Mouse (Mus musculus): ENCODE results near the gene Olfr715. TPM values are rescaled to one million over a fixed set of nuclear protein-coding genes. Genes with fewer than 3 reads are reported as not detected.

The Olfr715 gene
- not detected for polyA plus RNA-seq (2014; fragmentation: Illumina TruSeq; extraction: RNeasy Lipid Tissue Mini Kit (QIAGEN cat#74804); ENCODE audit: low read depth, low replicate concordance)

DNA sequence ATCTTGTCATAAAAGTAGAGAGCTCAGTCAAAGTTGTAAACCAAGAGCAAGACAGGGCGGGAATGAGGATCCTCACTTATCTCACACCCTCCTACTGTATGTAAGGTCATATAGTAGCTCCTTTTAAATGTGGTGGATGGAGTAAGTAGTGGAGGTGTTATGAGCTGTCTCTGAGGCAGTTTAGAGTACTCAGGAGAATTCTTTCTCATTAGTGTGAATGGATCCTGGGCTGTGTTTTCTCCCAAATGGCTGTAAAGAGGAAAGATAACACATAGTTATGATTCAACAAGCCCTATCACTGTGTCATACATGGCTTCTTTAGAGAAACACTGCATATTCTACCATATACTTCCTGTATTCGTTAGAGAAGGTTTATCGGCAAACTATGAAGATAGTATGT lies at the start of gene Olfr715:
Gene Olfr715 (minus strand): TSS at position 101 of the 400 bp plus-strand sequence.

DNA sequence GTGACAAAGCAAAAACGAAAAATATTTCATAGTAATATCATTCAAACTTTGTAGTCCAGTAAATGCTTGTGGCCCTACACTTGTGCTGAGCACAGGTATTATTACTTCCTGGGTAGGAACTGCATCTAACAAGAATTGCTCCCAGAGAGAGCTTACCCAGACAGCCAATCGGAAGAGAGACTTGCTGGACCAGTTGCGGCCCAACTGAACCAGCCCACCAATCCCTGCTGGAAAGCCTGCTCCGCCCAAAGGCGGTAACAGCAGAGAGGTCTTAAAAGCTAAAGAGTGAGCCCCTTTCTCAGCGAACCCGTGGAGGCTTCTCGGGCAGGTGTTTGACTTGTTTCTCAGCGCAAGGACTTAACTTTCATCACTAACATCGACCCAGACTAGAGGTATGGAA lies 35.8 kb upstream of the Olfr715 start, which contains the start of gene Nlrp14:
Gene Nlrp14 (plus strand): TSS at position 301 of the 400 bp plus-strand sequence.

DNA sequence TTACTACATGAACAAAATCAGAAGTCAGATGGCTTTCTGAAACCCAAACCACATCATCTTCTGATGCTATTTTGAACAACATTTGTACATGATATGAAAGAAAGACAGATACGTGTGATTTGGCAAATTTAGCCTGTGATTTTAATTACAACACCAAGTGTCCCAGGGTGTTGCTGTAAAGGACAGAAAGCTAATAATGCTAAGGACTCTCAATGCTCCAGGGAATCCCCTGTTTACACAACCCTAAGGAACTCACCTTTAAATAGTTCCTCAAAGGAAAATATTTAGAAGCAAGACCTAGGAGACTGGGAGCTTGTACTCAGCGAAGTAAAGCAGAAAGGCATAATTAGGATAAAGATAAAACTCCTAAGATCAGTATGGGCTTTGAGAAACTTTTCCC lies 7.1 kb upstream of the Olfr715 start, which contains the start of gene Olfr716:
Gene Olfr716 (plus strand): TSS at position 301 of the 400 bp plus-strand sequence.

DNA sequence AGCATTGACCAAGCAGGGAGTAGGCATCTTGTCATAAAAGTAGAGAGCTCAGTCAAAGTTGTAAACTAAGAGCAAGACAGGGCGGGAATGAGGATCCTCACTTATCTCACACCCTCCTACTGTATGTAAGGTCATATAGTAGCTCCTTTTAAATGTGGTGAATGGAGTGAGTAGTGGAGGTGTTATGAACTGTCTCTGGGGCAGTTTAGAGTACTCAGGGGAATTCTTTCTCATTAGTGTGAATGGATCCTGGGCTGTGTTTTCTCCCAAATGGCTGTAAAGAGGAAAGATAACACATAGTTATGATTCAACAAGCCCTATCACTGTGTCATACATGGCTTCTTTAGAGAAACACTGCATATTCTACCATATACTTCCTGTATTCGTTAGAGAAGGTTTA lies 20.6 kb downstream of the Olfr715 start, which contains the start of gene Olfr715b:
Gene Olfr715b (minus strand): TSS at position 101 of the 400 bp plus-strand sequence.

DNA sequence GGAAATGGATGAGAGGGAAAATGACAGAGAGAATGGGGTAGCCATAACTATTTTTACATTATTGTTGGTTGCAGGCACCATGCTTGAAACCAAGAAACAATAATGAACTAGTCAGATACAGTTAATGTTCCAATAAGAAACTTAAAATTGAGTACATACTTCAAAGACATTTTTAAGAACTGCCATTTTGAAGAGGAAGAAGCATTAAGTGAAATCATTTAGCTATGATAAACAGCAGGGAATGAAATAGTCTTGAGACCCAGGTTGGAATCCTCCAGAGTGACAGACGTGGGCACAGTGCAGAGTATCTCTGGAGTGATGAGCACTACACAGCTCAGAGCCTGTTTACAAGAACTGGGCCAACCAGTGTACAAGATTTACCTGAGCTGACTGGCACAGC lies 38.0 kb downstream of the Olfr715 start, which contains the start of gene Olfr17:
Gene Olfr17 (plus strand): TSS at position 301 of the 400 bp plus-strand sequence.

Other genes starting within 250 kb of the Olfr715 start
- not detected for gene Olfr706, start 242.9 kb downstream of the Olfr715 start, polyA plus RNA-seq (2014; fragmentation: Illumina TruSeq; extraction: RNeasy Lipid Tissue Mini Kit (QIAGEN cat#74804); ENCODE audit: low read depth, low replicate concordance)
- gene Olfr707, start 229.8 kb downstream of the Olfr715 start, polyA plus RNA-seq (2014; fragmentation: Illumina TruSeq; extraction: RNeasy Lipid Tissue Mini Kit (QIAGEN cat#74804); ENCODE audit: low read depth, low replicate concordance), result not detected
- not detected for gene Olfr1532-ps1, start 223.1 kb downstream of the Olfr715 start, polyA plus RNA-seq (2014; fragmentation: Illumina TruSeq; extraction: RNeasy Lipid Tissue Mini Kit (QIAGEN cat#74804); ENCODE audit: low read depth, low replicate concordance)
- gene Olfr709-ps1, start 198.9 kb downstream of the Olfr715 start, polyA plus RNA-seq (2014; fragmentation: Illumina TruSeq; extraction: RNeasy Lipid Tissue Mini Kit (QIAGEN cat#74804); ENCODE audit: low read depth, low replicate concordance), result not detected
- gene Olfr710, start 182.8 kb downstream of the Olfr715 start, polyA plus RNA-seq (2014; fragmentation: Illumina TruSeq; extraction: RNeasy Lipid Tissue Mini Kit (QIAGEN cat#74804); ENCODE audit: low read depth, low replicate concordance), result not detected
- gene Olfr6, start 167.1 kb downstream of the Olfr715 start, polyA plus RNA-seq (2014; fragmentation: Illumina TruSeq; extraction: RNeasy Lipid Tissue Mini Kit (QIAGEN cat#74804); ENCODE audit: low read depth, low replicate concordance), result not detected
- gene Olfr711, start 155.6 kb downstream of the Olfr715 start, polyA plus RNA-seq (2014; fragmentation: Illumina TruSeq; extraction: RNeasy Lipid Tissue Mini Kit (QIAGEN cat#74804); ENCODE audit: low read depth, low replicate concordance), result not detected
- gene Olfr2, start 125.0 kb downstream of the Olfr715 start, polyA plus RNA-seq (2014; fragmentation: Illumina TruSeq; extraction: RNeasy Lipid Tissue Mini Kit (QIAGEN cat#74804); ENCODE audit: low read depth, low replicate concordance), result not detected
- gene Olfr713, start 99.9 kb downstream of the Olfr715 start, polyA plus RNA-seq (2014; fragmentation: Illumina TruSeq; extraction: RNeasy Lipid Tissue Mini Kit (QIAGEN cat#74804); ENCODE audit: low read depth, low replicate concordance), result not detected
- gene Olfr714, start 60.1 kb downstream of the Olfr715 start, polyA plus RNA-seq (2014; fragmentation: Illumina TruSeq; extraction: RNeasy Lipid Tissue Mini Kit (QIAGEN cat#74804); ENCODE audit: low read depth, low replicate concordance), result not detected
- not detected for gene Olfr17, start 37.9 kb downstream of the Olfr715 start, polyA plus RNA-seq (2014; fragmentation: Illumina TruSeq; extraction: RNeasy Lipid Tissue Mini Kit (QIAGEN cat#74804); ENCODE audit: low read depth, low replicate concordance)
- not detected for gene Olfr715b, start 20.7 kb downstream of the Olfr715 start, polyA plus RNA-seq (2014; fragmentation: Illumina TruSeq; extraction: RNeasy Lipid Tissue Mini Kit (QIAGEN cat#74804); ENCODE audit: low read depth, low replicate concordance)
- gene Olfr716, start 7.2 kb upstream of the Olfr715 start, polyA plus RNA-seq (2014; fragmentation: Illumina TruSeq; extraction: RNeasy Lipid Tissue Mini Kit (QIAGEN cat#74804); ENCODE audit: low read depth, low replicate concordance), result not detected
- 5.4 TPM for gene Nlrp14, start 35.9 kb upstream of the Olfr715 start, polyA plus RNA-seq (2014; fragmentation: Illumina TruSeq; extraction: RNeasy Lipid Tissue Mini Kit (QIAGEN cat#74804); ENCODE audit: low read depth, low replicate concordance)
- gene Rbmxl2, start 78.4 kb upstream of the Olfr715 start, polyA plus RNA-seq (2014; fragmentation: Illumina TruSeq; extraction: RNeasy Lipid Tissue Mini Kit (QIAGEN cat#74804); ENCODE audit: low read depth, low replicate concordance), result 0.56 TPM
- gene Syt9, start 239.6 kb upstream of the Olfr715 start, polyA plus RNA-seq (2014; fragmentation: Illumina TruSeq; extraction: RNeasy Lipid Tissue Mini Kit (QIAGEN cat#74804); ENCODE audit: low read depth, low replicate concordance), result 0.41 TPM